Mouse (Mus musculus): ENCODE measurements around the gene Syk. TPM values are rescaled to one million over a fixed set of nuclear protein-coding genes. Genes with fewer than 3 reads are reported as not detected.

Syk gene
- polyA plus RNA-seq, 1 experiment from 2014 or later: 10.1 TPM

GRCm38 (mm10) chr13:52657966-52658365 lies 75.0 kb downstream of the Syk start:
- H3K4me3 ChIP-seq (ENCODE audit: low read depth, low read length): no peak overlapping the region
- H3K9ac ChIP-seq (ENCODE audit: low read depth, low read length): no peak overlapping the region
- no peak overlapping the region for H3K27ac ChIP-seq (ENCODE audit: low read depth, low read length)
- H3K4me1 ChIP-seq (replicated peaks; ENCODE audit: control insufficient read depth, insufficient read depth, low read length): no peaks in the 10 kb centered on the region
- H3K9me3 ChIP-seq (ENCODE audit: control insufficient read depth, low read length): no peaks in the 10 kb centered on the region
- no peak overlapping the region for H3K4me2 ChIP-seq
- no peaks in the 10 kb centered on the region for H3K36me3 ChIP-seq (ENCODE audit: control insufficient read depth, insufficient read depth, low read length)
- 0 out of 2 replicates have a peak, but pooled peaks cover 3% of the 10 kb centered on the region for H3K27me3 ChIP-seq (replicated peaks; ENCODE audit: control insufficient read depth, insufficient read depth, low read length)
- DNase-seq (ENCODE audit: low spot score) (no peak), ATAC-seq (replicated peaks; ENCODE audit: low FRiP score) (no peak)
- 80% methylated on average over 7 of the region's 7 CpGs for WGBS

GRCm38 (mm10) chr13:52658477-52658876 lies 75.5 kb downstream of the Syk start:
- WGBS: 10% methylated on average over 8 of the region's 8 CpGs
- Histone ChIP-seq H3K4me1 (replicated peaks; ENCODE audit: control insufficient read depth, insufficient read depth, low read length) (no peaks in the 10 kb centered on the region), H3K36me3 (ENCODE audit: control insufficient read depth, insufficient read depth, low read length) (no peaks in the 10 kb centered on the region), H3K4me2 (no peak overlapping the region), H3K9ac (ENCODE audit: low read depth, low read length) (no peak overlapping the region), H3K27me3 (replicated peaks; ENCODE audit: control insufficient read depth, insufficient read depth, low read length) (0 out of 2 replicates have a peak, but pooled peaks cover 3% of the 10 kb centered on the region), H3K4me3 (ENCODE audit: low read depth, low read length) (no peak overlapping the region), H3K27ac (ENCODE audit: low read depth, low read length) (no peak overlapping the region), H3K9me3 (ENCODE audit: control insufficient read depth, low read length) (no peaks in the 10 kb centered on the region)
- DNase-seq (ENCODE audit: low spot score) (peak; percentile 61), ATAC-seq (replicated peaks; ENCODE audit: low FRiP score) (no peak)

- WGBS: 78% methylated on average over 11 of the region's 11 CpGs
- Histone ChIP-seq H3K4me2 (no peak overlapping the region), H3K4me1 (replicated peaks; ENCODE audit: control insufficient read depth, insufficient read depth, low read length) (no peaks in the 10 kb centered on the region), H3K36me3 (ENCODE audit: control insufficient read depth, insufficient read depth, low read length) (no peaks in the 10 kb centered on the region), H3K4me3 (ENCODE audit: low read depth, low read length) (no peak overlapping the region), H3K9me3 (ENCODE audit: control insufficient read depth, low read length) (no peaks in the 10 kb centered on the region), H3K27me3 (replicated peaks; ENCODE audit: control insufficient read depth, insufficient read depth, low read length) (no peaks in the 10 kb centered on the region), H3K27ac (ENCODE audit: low read depth, low read length) (no peak overlapping the region), H3K9ac (ENCODE audit: low read depth, low read length) (no peak overlapping the region)
- DNase-seq (ENCODE audit: low spot score): no peak
- no peak for ATAC-seq (replicated peaks; ENCODE audit: low FRiP score)
Measured at GRCm38 (mm10) chr13:52659171-52659665, 76.2 kb downstream of the Syk start.

- Histone ChIP-seq H3K27ac (ENCODE audit: low read depth, low read length) (no peak overlapping the region), H3K27me3 (replicated peaks; ENCODE audit: control insufficient read depth, insufficient read depth, low read length) (no peaks in the 10 kb centered on the region), H3K4me3 (ENCODE audit: low read depth, low read length) (no peak overlapping the region), H3K36me3 (ENCODE audit: control insufficient read depth, insufficient read depth, low read length) (no peaks in the 10 kb centered on the region), H3K4me2 (no peak overlapping the region), H3K4me1 (replicated peaks; ENCODE audit: control insufficient read depth, insufficient read depth, low read length) (no peaks in the 10 kb centered on the region; the same call in 1 of the 2 replicates), H3K9ac (ENCODE audit: low read depth, low read length) (no peak overlapping the region), H3K9me3 (ENCODE audit: control insufficient read depth, low read length) (no peaks in the 10 kb centered on the region)
- ATAC-seq (replicated peaks; ENCODE audit: low FRiP score): no peak
- DNase-seq (ENCODE audit: low spot score): no peak
- 60% methylated on average over 3 of the region's 3 CpGs for WGBS
Measured at GRCm38 (mm10) chr13:52669889-52670288, 86.9 kb downstream of the Syk start.

GRCm38 (mm10) chr13:52673272-52673671 lies 90.3 kb downstream of the Syk start:
- DNase-seq (ENCODE audit: low spot score) (no peak), ATAC-seq (replicated peaks; ENCODE audit: low FRiP score) (no peak)
- 58% methylated on average over 4 of the region's 4 CpGs for WGBS
- Histone ChIP-seq H3K36me3 (ENCODE audit: control insufficient read depth, insufficient read depth, low read length) (no peaks in the 10 kb centered on the region), H3K9me3 (ENCODE audit: control insufficient read depth, low read length) (no peaks in the 10 kb centered on the region), H3K27ac (ENCODE audit: low read depth, low read length) (no peak overlapping the region), H3K4me3 (ENCODE audit: low read depth, low read length) (no peak overlapping the region), H3K27me3 (replicated peaks; ENCODE audit: control insufficient read depth, insufficient read depth, low read length) (no peaks in the 10 kb centered on the region), H3K4me2 (no peak overlapping the region), H3K4me1 (replicated peaks; ENCODE audit: control insufficient read depth, insufficient read depth, low read length) (no peaks in the 10 kb centered on the region; the same call in 1 of the 2 replicates), H3K9ac (ENCODE audit: low read depth, low read length) (no peak overlapping the region)

GRCm38 (mm10) chr13:52673856-52674255 lies 90.9 kb downstream of the Syk start:
- Histone ChIP-seq H3K4me1 (replicated peaks; ENCODE audit: control insufficient read depth, insufficient read depth, low read length) (no peaks in the 10 kb centered on the region; the same call in 1 of the 2 replicates), H3K4me3 (ENCODE audit: low read depth, low read length) (no peak overlapping the region), H3K9ac (ENCODE audit: low read depth, low read length) (no peak overlapping the region), H3K27ac (ENCODE audit: low read depth, low read length) (no peak overlapping the region), H3K4me2 (no peak overlapping the region), H3K36me3 (ENCODE audit: control insufficient read depth, insufficient read depth, low read length) (no peaks in the 10 kb centered on the region), H3K9me3 (ENCODE audit: control insufficient read depth, low read length) (no peaks in the 10 kb centered on the region), H3K27me3 (replicated peaks; ENCODE audit: control insufficient read depth, insufficient read depth, low read length) (no peaks in the 10 kb centered on the region)
- ATAC-seq (replicated peaks; ENCODE audit: low FRiP score): no peak
- WGBS: 37% methylated on average over 4 of the region's 4 CpGs
- DNase-seq (ENCODE audit: low spot score): no peak

- no peak for DNase-seq (ENCODE audit: low spot score)
- no peak overlapping the region for H3K4me2 ChIP-seq
Measured at GRCm38 (mm10) chr13:52674839-52675238, 91.9 kb downstream of the Syk start.

GRCm38 (mm10) chr13:52675526-52676294 lies 92.7 kb downstream of the Syk start:
- H3K27ac ChIP-seq (ENCODE audit: low read depth, low read length): no peak overlapping the region
- H3K9ac ChIP-seq (ENCODE audit: low read depth, low read length): no peak overlapping the region
- DNase-seq (ENCODE audit: low spot score) (no peak), ATAC-seq (replicated peaks; ENCODE audit: low FRiP score) (no peak)
- H3K4me1 ChIP-seq (replicated peaks; ENCODE audit: control insufficient read depth, insufficient read depth, low read length): no peaks in the 10 kb centered on the region; the same call in 1 of the 2 replicates
- no peak overlapping the region for H3K4me3 ChIP-seq (ENCODE audit: low read depth, low read length)
- H3K36me3 ChIP-seq (ENCODE audit: control insufficient read depth, insufficient read depth, low read length): no peaks in the 10 kb centered on the region
- no peak overlapping the region for H3K4me2 ChIP-seq
- no peaks in the 10 kb centered on the region for H3K27me3 ChIP-seq (replicated peaks; ENCODE audit: control insufficient read depth, insufficient read depth, low read length)
- 81% methylated on average over 8 of the region's 8 CpGs for WGBS
- H3K9me3 ChIP-seq (ENCODE audit: control insufficient read depth, low read length): no peaks in the 10 kb centered on the region

More at GRCm38 (mm10) chr13:52674839-52675238, 91.9 kb downstream of the Syk start:
- Histone ChIP-seq H3K36me3 (ENCODE audit: control insufficient read depth, insufficient read depth, low read length) (no peaks in the 10 kb centered on the region), H3K9ac (ENCODE audit: low read depth, low read length) (no peak overlapping the region), H3K4me3 (ENCODE audit: low read depth, low read length) (no peak overlapping the region), H3K9me3 (ENCODE audit: control insufficient read depth, low read length) (no peaks in the 10 kb centered on the region), H3K27me3 (replicated peaks; ENCODE audit: control insufficient read depth, insufficient read depth, low read length) (no peaks in the 10 kb centered on the region), H3K4me1 (replicated peaks; ENCODE audit: control insufficient read depth, insufficient read depth, low read length) (no peaks in the 10 kb centered on the region; the same call in 1 of the 2 replicates), H3K27ac (ENCODE audit: low read depth, low read length) (no peak overlapping the region)
- peak; percentile 56; the same call in 1 of the 2 replicates for ATAC-seq (replicated peaks; ENCODE audit: low FRiP score)
- 21% methylated on average over 12 of the region's 12 CpGs for whole genome bisulfite sequencing

All from liver, embryonic 11.5 days (tissue).